Mouse (Mus musculus) stomach, embryonic 16.5 days (tissue): ENCODE measurements around the gene Ston2. TPM values are rescaled to one million over a fixed set of nuclear protein-coding genes. Genes with fewer than 3 reads are reported as not detected.

Experiments
- ATAC-seq: fragments of 200-750 bp; cut with Nextera tagmentation; 2 replicates; pipeline ENCODE4 v1.8.0; 2017; ENCODE audit warnings: moderate number of reproducible peaks, moderate TSS enrichment; ENCODE audit not compliant: insufficient read depth, low FRiP score
- H3K27ac ChIP-seq: fragments of 300-500 bp; sonication (generic); 2 replicates; pipeline ENCODE4 v1.5.1; 2014; ENCODE audit warnings: low read length
- H3K27me3 ChIP-seq: fragments of 300-500 bp; sonication (generic); 2 replicates; pipeline ENCODE4 v1.6.1; 2014; ENCODE audit warnings: low read length, control low read depth, mixed read lengths; ENCODE audit not compliant: control insufficient read depth, insufficient read depth
- H3K36me3 ChIP-seq: fragments of 300-500 bp; sonication (generic); 2 replicates; pipeline ENCODE4 v1.6.1; 2014; ENCODE audit warnings: low read length; ENCODE audit not compliant: control insufficient read depth, insufficient read depth
- H3K4me1 ChIP-seq: fragments of 300-500 bp; sonication (generic); 2 replicates; pipeline ENCODE4 v1.6.1; 2014; ENCODE audit warnings: low read length, control low read depth, mixed read lengths; ENCODE audit not compliant: control insufficient read depth, insufficient read depth
- H3K4me2 ChIP-seq: fragments of 300-500 bp; sonication (generic); 2 replicates; pipeline ENCODE4 v1.6.1; 2014; ENCODE audit warnings: low read depth, low read length, mixed read lengths
- H3K4me3 ChIP-seq: fragments of 300-500 bp; sonication (generic); replicated peaks from 2 replicates; pipeline ENCODE4 v1.5.1; 2014; ENCODE audit warnings: mild to moderate bottlenecking, low read length
- H3K9ac ChIP-seq: fragments of 300-500 bp; sonication (generic); 2 replicates; pipeline ENCODE4 v1.6.1; 2014; ENCODE audit warnings: low read length
- H3K9me3 ChIP-seq: fragments of 300-500 bp; sonication (generic); replicated peaks from 2 replicates; pipeline ENCODE4 v1.6.1; 2016; ENCODE audit warnings: low read length, control low read depth; ENCODE audit not compliant: control insufficient read depth
- WGBS: fragments of 180-500 bp; shearing (Covaris S2); extraction: QIAGEN DNeasy Blood & Tissue Kit; methylation state at CpG from one replicate; pipeline ENCODE4 v1.1.7; 2014; 5-methylcytosine and 5-hydroxymethylcytosine counted together
- polyA plus RNA-seq: library from polyadenylated mRNA; unstranded; fragments of >200 nt; fragmentation: Nextera tagmentation; extraction: Ambion mirVana; gene quantifications from 2 replicates; pipeline ENCODE4 v1.2.1, GENCODE M21; 2015

The Ston2 gene
- polyA plus RNA-seq, 1 experiment from 2014 or later = 8.5 TPM

- Histone ChIP-seq H3K27me3 (no peaks in the 10 kb centered on the region), H3K4me3 (no peak overlapping the region), H3K36me3 (no peaks in the 10 kb centered on the region), H3K9me3 (no peaks in the 10 kb centered on the region), H3K4me1 (no peaks in the 10 kb centered on the region), H3K27ac (peak overlapping the region; percentile 59), H3K4me2 (no peak overlapping the region), H3K9ac (no peak overlapping the region)
- peak; percentile 48; the same call in 1 of the 2 replicates for ATAC-seq
- 48% methylated on average over 3 of the region's 3 CpGs for WGBS
These were observed 95.2 kb downstream of the Ston2 start for GRCm38 (mm10) chr12:91692991-91693390.

- Histone ChIP-seq H3K9me3 (no peaks in the 10 kb centered on the region), H3K36me3 (no peaks in the 10 kb centered on the region), H3K4me3 (peak overlapping the region; percentile 43), H3K9ac (peak overlapping the region; percentile 61), H3K4me1 (peaks cover 19% of the 10 kb centered on the region), H3K27me3 (no peaks in the 10 kb centered on the region), H3K27ac (peak overlapping the region; percentile 79), H3K4me2 (peak overlapping the region; percentile 56)
- WGBS = 19% methylated on average over 13 of the region's 13 CpGs
- peak; percentile 88 for ATAC-seq
These were observed 102.4 kb downstream of the Ston2 start for GRCm38 (mm10) chr12:91685674-91686290.

GRCm38 (mm10) chr12:91684840-91685415, 103.3 kb downstream of the Ston2 start:
- no peak for ATAC-seq
- H3K4me1 ChIP-seq = peaks cover 19% of the 10 kb centered on the region
- H3K27me3 ChIP-seq = no peaks in the 10 kb centered on the region
- H3K4me2 ChIP-seq = peak overlapping the region; percentile 56
- peak overlapping the region; percentile 79 for H3K27ac ChIP-seq
- 28% methylated on average over 11 of the region's 11 CpGs for WGBS
- H3K9ac ChIP-seq = peak overlapping the region; percentile 53
- H3K36me3 ChIP-seq = no peaks in the 10 kb centered on the region
- peak overlapping the region; percentile 43 for H3K4me3 ChIP-seq
- H3K9me3 ChIP-seq = no peaks in the 10 kb centered on the region

GRCm38 (mm10) chr12:91684101-91684839, 103.9 kb downstream of the Ston2 start:
- Histone ChIP-seq H3K4me3 (peak overlapping the region; percentile 43), H3K4me1 (peaks cover 24% of the 10 kb centered on the region), H3K27ac (peak overlapping the region; percentile 79), H3K9me3 (no peaks in the 10 kb centered on the region), H3K4me2 (peak overlapping the region; percentile 56), H3K27me3 (no peaks in the 10 kb centered on the region), H3K9ac (peak overlapping the region; percentile 53), H3K36me3 (no peaks in the 10 kb centered on the region)
- 13% methylated on average over 15 of the region's 15 CpGs for WGBS
- peak; percentile 22; the same call in 1 of the 2 replicates for ATAC-seq

GRCm38 (mm10) chr12:91683549-91684100, 104.6 kb downstream of the Ston2 start:
- H3K27ac ChIP-seq = peak overlapping the region; percentile 79
- H3K36me3 ChIP-seq = no peaks in the 10 kb centered on the region
- peaks cover 26% of the 10 kb centered on the region for H3K4me1 ChIP-seq
- 40% methylated on average over 15 of the region's 15 CpGs for WGBS
- H3K9me3 ChIP-seq = no peaks in the 10 kb centered on the region
- H3K27me3 ChIP-seq = no peaks in the 10 kb centered on the region
- H3K4me2 ChIP-seq = peak overlapping the region; percentile 56
- no peak for ATAC-seq
- H3K4me3 ChIP-seq = peak overlapping the region; percentile 43
- 0 out of 2 replicates have a peak overlapping the region, but pooled peaks have one; percentile 53 for H3K9ac ChIP-seq

GRCm38 (mm10) chr12:91683096-91683495, 105.1 kb downstream of the Ston2 start:
- 76% methylated on average over 3 of the region's 3 CpGs for WGBS
- ATAC-seq = no peak
- peaks cover 26% of the 10 kb centered on the region for H3K4me1 ChIP-seq
- no peaks in the 10 kb centered on the region for H3K36me3 ChIP-seq
- no peaks in the 10 kb centered on the region for H3K27me3 ChIP-seq
- H3K4me3 ChIP-seq = no peak overlapping the region
- H3K9me3 ChIP-seq = no peaks in the 10 kb centered on the region
- H3K4me2 ChIP-seq = peak overlapping the region; percentile 56
- H3K9ac ChIP-seq = no peak overlapping the region
- H3K27ac ChIP-seq = no peak overlapping the region

GRCm38 (mm10) chr12:91679320-91680064, 108.7 kb downstream of the Ston2 start:
- Histone ChIP-seq H3K9ac (no peak overlapping the region), H3K4me3 (no peak overlapping the region), H3K27ac (no peak overlapping the region), H3K27me3 (no peaks in the 10 kb centered on the region), H3K36me3 (no peaks in the 10 kb centered on the region), H3K4me1 (peaks cover 20% of the 10 kb centered on the region), H3K9me3 (no peaks in the 10 kb centered on the region), H3K4me2 (no peak overlapping the region)
- 61% methylated on average over 14 of the region's 14 CpGs for WGBS
- no peak for ATAC-seq

- Histone ChIP-seq H3K9me3 (no peaks in the 10 kb centered on the region), H3K36me3 (no peaks in the 10 kb centered on the region), H3K9ac (no peak overlapping the region), H3K27ac (no peak overlapping the region), H3K27me3 (no peaks in the 10 kb centered on the region), H3K4me2 (no peak overlapping the region), H3K4me3 (no peak overlapping the region), H3K4me1 (peaks cover 7% of the 10 kb centered on the region)
- WGBS = 61% methylated on average over 9 of the region's 9 CpGs
- ATAC-seq = peak; percentile 53; the same call in 1 of the 2 replicates
These were observed 112.2 kb downstream of the Ston2 start for GRCm38 (mm10) chr12:91675937-91676336.
